Mouse (Mus musculus): ENCODE results near the gene Marveld3. TPM values are rescaled to one million over a fixed set of nuclear protein-coding genes. Genes with fewer than 3 reads are reported as not detected.

The Marveld3 gene
- total RNA-seq, 1 experiment from 2014 or later = 0.15 TPM

- DNase-seq = no peak
These were observed 2.1 kb upstream of the Marveld3 start for GRCm38 (mm10) chr8:109964106-109964505.

GRCm38 (mm10) chr8:109963421-109963820 lies 1.4 kb upstream of the Marveld3 start:
- no peak for DNase-seq

GRCm38 (mm10) chr8:109962896-109963295 lies 893 bp upstream of the Marveld3 start:
- no peak for DNase-seq

GRCm38 (mm10) chr8:109959112-109959511 lies 2.9 kb downstream of the Marveld3 start:
- DNase-seq = no peak

DNA sequence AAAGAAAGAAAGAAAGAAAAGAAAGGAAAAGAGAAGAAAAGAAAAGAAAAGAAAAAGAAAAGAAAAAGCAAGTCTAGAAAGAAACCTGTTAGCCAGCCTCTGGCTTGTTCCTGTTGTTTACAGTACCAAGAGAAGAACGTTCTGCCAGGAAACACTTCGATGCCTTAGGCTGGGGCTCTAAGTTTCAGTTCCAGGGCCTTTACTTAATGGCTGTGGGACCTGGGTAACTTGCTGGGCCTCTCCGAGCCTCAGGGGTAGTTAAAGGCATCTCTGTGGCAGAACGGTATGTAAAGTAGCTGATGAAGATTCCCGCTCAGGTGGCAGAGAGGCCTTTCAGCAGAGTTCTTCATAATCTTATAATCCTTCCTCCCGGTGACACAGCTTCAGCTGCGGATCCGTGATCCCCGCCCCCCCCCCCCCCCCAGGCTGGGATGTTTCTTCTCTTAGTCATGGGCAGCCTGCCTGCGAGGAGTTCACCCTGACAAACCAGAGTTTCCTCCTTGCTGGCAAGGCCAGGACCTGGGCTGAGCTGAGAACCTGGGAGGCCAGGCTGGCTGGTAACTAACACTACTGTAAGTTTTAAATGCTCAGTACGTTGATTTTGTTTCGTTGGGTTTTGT lies 3.9 kb downstream of the Marveld3 start:
- DNase-seq = peak; percentile 44

- DNase-seq = peak; percentile 24
These were observed 4.6 kb downstream of the Marveld3 start for GRCm38 (mm10) chr8:109957167-109958028.

GRCm38 (mm10) chr8:109954486-109954948 lies 7.5 kb downstream of the Marveld3 start:
- peak; percentile 15 for DNase-seq

GRCm38 (mm10) chr8:109952171-109952570 lies 9.8 kb downstream of the Marveld3 start:
- DNase-seq = no peak

DNA sequence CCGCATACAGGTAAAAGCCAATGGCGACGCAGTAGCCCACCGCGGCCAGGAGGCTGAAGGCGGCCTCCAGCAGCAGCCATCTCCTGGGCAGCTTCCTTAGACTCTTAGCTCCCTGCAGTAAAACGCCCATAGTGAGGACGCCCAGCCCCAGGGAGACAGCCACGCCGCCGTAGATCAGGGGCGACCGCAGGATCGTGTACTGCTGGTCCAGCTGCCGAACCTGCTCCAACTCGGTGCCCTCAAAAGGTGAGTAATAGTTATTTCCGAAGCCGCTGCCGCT lies 13.8 kb downstream of the Marveld3 start:
- no peak for DNase-seq

DNA sequence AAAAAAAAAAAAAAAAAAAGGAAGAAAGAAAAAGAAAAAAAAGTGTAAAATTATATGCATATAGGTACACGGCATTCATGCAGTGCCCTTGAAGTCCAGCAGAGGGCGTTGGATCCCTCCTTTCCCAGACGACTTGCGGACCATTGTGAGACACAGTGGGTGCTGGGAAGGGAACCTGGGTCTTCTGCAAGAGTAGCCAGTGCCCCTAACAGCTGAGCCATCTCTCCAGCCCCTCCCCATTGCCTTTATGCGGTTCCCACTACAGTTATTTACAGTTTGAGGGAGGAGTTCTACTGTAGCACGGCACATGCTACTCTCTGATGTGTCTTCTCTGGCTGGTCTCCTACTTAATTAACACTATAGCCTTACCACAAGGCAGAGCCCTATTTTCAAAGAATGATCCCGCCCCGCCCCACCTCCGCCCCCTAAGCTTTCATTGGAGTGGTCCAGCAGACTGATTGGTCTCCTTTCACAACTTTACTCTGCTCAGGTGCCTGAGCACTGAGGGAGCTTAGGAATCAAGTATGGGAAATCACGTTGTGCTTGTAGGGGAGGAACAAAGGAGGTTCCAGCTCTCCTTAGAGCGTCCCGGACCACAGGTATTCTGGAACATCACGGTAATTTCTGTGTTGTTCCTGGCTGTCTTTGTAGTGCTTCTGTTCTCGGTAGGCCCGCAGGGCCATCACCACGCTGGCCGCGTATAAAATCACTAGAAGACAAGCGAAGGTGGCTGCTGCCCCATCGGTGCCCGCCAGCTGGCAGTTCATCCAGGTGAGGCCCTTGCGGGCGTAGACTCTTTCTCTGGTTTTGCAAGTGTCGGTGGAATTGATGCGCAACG lies 14.3 kb downstream of the Marveld3 start:
- DNase-seq = peak; percentile 51

- DNase-seq = no peak
These were observed 15.7 kb downstream of the Marveld3 start for GRCm38 (mm10) chr8:109946272-109946671.

DNA sequence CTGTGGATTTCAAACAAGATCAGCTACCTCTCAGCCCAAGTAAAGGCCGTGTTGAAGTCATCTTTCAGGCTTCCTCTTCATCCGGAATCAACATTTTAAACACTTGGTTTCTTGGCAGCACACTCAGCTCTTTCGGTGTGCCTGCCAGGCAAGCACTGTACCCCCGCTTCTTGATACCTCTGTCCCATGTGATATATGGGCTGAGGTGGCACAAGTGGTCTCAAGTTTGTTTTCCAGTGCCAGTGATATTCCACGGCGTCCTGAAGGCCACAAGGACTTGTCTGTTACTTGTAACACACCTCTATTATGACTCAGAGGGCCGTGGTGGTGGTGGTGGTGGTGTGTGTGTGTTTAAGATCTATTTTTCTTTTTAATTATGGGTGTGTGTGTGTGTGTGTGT lies 16.3 kb downstream of the Marveld3 start:
- no peak for DNase-seq

DNA sequence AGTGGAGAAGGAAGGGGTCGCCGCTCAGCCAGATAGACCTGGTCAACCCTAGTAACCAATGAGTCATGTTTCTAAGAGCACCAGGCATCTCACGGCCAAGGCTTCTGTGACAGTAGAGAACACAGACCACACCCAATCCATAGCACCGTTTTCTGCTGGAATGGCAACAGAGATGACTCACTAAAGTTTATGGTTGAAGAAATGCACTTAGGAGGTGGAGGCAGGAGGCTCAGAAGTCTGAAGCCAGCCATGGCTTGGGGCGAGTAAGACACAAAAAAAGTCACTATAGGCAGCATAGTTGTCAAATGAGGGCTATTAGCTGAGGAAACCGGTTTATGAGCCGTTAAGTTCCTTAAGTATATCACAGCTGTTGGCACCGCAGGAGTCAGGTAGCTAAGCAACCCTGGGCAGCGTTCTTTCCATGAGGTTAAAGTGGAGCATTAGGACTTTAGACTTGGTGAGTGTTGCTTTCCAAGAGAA lies 16.8 kb downstream of the Marveld3 start:
- DNase-seq = no peak

DNA sequence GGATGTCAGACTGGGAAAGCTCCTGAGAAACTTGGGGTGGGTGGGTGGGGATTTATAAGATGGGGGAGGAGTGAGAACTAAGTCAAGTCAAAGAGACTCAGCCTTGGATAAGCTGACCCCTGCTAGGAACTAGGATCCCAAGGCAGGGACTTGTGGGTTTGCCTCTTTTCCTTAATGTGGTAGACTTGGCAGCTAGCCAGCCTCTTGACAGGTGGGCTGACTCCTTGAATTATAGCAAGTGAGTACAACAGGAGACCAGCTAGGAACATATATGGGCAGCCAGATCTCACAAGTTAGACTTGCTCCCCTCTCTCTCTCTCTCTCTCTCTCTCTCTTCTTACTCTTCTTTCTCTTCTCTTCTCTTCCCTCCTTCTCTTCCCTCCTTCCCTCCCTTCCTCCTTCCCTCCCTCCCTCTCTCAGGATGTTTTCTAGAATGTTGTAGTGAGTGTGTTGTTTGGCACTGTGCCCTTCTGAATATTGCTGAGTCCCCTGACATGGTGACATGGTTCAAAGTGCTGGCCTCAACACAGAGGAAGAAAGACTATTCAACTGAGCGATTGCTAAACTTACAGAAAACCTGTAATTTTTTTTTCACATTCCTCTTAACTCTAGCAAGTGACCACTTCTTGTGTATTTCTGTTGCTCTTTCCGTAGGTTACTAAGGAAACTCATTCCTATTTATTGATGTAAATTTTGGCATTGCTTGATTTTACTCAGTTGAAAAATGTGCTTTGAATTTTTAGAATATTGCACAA lies 20.2 kb downstream of the Marveld3 start:
- DNase-seq = no peak

- peak; percentile 51 for DNase-seq
These were observed 41.3 kb downstream of the Marveld3 start for GRCm38 (mm10) chr8:109920406-109921390.

DNA sequence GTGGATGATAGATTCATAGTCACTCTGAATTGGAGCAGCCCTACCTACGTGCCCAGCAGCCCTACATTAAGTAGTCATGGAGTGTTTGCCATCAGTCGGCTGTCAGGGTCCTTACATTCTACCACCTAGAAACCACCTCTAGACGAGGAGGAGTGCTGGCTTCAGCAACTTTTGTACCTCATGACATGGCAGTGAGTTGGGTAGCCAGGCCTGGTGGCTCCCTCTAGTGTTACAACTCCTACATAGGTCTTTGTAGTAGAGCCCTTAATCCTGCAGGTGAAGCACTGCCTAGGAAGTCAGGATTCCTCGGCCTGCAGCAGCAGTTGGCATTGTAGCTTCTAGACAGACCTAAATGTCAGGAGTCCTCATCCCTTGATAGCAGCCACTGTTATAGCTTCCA lies 44.7 kb downstream of the Marveld3 start:
- peak; percentile 70 for DNase-seq

DNA sequence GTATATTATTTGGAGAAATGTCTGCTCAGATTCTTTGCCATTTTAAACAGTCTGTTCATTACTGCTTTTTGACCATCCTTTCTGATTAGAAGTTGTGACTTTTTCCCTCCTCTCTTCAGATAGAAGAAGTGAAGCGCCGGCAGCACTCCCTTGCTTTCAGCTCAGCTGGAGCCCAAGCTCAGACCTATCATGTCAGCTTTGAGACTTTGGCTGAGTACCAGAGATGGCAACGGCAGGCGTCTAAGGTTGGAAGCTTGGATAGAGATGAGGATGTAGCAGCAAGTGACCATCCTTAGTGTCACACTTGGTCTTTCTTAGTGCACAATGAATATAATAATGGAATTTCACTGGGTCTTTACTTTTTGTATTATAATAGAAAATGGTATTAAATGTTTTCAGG lies 54.6 kb downstream of the Marveld3 start:
- DNase-seq = no peak

DNA sequence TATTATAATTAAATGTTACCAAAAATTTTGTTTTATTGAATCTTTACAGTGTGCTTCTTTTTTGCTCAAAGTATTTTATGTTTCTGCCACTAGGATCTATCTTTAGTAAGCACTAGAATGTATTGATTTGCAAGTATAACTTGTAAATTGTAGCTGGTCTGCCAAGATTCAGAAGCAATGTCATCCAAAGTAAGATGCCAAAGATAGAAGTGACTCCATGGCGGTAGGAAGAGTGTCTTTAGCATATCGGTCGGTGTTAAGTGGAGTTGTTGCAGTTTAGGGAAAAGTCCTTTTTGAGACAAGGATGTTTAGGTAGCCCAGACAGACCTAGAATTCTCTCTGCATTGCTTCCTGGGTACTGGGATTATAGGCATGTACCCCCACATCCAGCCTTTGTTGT lies 55.1 kb downstream of the Marveld3 start:
- no peak for DNase-seq

DNA sequence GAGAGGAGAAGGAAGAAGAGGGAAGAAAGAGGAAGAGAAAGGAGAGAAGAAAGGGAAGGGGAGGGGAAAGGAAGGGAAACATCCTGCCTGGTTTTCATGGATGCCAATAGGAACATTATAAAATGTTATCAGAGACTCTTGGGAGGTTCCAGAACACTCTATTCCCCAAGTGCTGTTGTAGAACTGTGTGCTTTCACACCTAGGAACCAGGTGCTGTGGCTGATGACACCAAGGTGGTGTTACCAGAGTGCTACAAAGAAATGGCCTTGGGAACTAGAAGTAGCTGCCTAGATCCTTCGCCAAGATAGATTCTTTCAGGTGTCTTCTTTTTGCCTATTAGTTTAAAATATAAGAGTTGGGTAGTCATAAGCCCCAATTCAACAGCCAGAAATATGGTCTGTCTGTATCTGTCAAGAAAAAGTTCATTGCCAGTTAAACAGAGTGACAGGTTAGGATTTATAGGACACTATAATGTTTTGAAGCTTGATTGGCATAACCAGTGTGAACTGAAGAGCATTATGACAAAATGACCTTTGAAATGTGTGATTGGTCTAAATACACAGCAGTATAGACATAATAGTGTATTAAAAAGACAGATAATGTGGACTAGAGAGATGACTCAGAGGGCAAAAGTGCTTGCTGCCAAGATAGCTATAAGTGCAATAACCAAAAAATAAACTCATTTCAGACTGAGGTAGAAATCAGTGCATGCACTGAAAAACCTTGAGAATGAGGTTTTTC lies 56.9 kb downstream of the Marveld3 start:
- no peak for DNase-seq

DNA sequence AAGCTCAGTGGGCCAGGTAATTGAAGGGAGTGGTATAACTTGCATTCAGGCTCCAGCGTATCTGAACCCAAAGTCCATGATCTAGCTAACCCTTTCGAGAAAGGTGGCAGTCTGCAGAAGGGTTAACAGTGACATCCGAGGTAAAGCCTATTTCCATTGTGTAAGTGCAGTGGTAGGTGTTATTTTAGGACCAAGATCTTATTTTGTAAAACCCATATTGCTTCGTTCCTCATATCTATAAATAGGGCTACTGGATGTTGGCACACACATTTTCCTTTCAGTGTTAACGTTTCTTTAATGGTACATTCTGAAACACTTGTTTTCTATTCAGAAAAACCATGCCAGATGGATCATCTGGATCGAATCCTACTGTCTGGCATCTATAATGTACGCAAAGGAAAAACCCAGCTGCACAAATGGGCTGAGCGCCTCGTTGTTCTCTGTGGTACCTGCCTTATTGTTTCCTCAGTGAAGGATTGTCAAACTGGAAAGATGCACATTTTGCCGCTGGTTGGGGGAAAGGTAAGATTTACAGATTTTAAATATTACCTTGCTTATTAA lies 58.0 kb downstream of the Marveld3 start:
- DNase-seq = no peak

Data from adrenal gland, postnatal 14 days (tissue).